Mouse (Mus musculus) ES-Bruce4 (cell line): ENCODE data around the gene Spats2l.

Experiments used
- CTCF ChIP-seq: IDR thresholded peaks from one replicate; pipeline ENCODE4 v1.8.1; 2011; ENCODE audit warnings: low read depth, low read length
- EP300 ChIP-seq: IDR thresholded peaks from 2 replicates; pipeline ENCODE4 v1.6.1; 2011; ENCODE audit warnings: low read depth, low read length; ENCODE audit not compliant: insufficient read depth
- POLR2A ChIP-seq: IDR thresholded peaks from one replicate; pipeline ENCODE4 v1.8.1; 2011; ENCODE audit warnings: low read length; ENCODE audit not compliant: insufficient read depth

GRCm38 (mm10) chr1:57873996-57874395 lies 100.0 kb downstream of the Spats2l start:
- no peak for TF ChIP-seq POLR2A
- no peak for TF ChIP-seq EP300
- no peak for TF ChIP-seq CTCF
